Mouse (Mus musculus): Measurements from ENCODE around the gene Fbf1. TPM values are rescaled to one million over a fixed set of nuclear protein-coding genes. Genes with fewer than 3 reads are reported as not detected.

Gene Fbf1
- polyA plus RNA-seq, 1 experiment from 2014 or later, result 3.7 TPM

- no peak overlapping the region for H3K27ac ChIP-seq (ENCODE audit: low read depth, low read length)
- 54% methylated on average over 9 of the region's 9 CpGs for WGBS
Observed at GRCm38 (mm10) chr11:116163002-116163401, 5.0 kb downstream of the Fbf1 start.

GRCm38 (mm10) chr11:116162146-116162545 is 5.8 kb downstream of the Fbf1 start:
- no peak for TF ChIP-seq CTCF (IDR thresholded peaks at IDR 0.05; ENCODE audit: low read depth)
- Histone ChIP-seq H3K36me3 (ENCODE audit: control insufficient read depth, insufficient read depth) (peaks cover 19% of the 10 kb centered on the region; the same call in 1 of the 2 replicates), H3K9ac (ENCODE audit: low read depth, low read length) (no peak overlapping the region), H3K4me3 (ENCODE audit: low read depth, low read length) (no peak overlapping the region), H3K4me2 (replicated peaks; ENCODE audit: low read depth) (no peak overlapping the region), H3K27ac (ENCODE audit: low read depth, low read length) (no peak overlapping the region), H3K9me3 (ENCODE audit: control insufficient read depth) (no peaks in the 10 kb centered on the region), H3K27me3 (replicated peaks; ENCODE audit: control insufficient read depth, insufficient read depth, low read length) (no peaks in the 10 kb centered on the region), H3K4me1 (replicated peaks; ENCODE audit: control insufficient read depth, insufficient read depth, low read length) (0 out of 2 replicates have a peak, but pooled peaks cover 2% of the 10 kb centered on the region)
- WGBS, result 61% methylated on average over 10 of the region's 10 CpGs
- ATAC-seq, result no peak

More at GRCm38 (mm10) chr11:116163002-116163401, 5.0 kb downstream of the Fbf1 start:
- no peak for TF ChIP-seq CTCF (IDR thresholded peaks at IDR 0.05; ENCODE audit: low read depth)
- no peaks in the 10 kb centered on the region for H3K9me3 ChIP-seq (ENCODE audit: control insufficient read depth)
- peaks cover 2% of the 10 kb centered on the region; the same call in 1 of the 2 replicates for H3K4me1 ChIP-seq (replicated peaks; ENCODE audit: control insufficient read depth, insufficient read depth, low read length)
- no peaks in the 10 kb centered on the region for H3K27me3 ChIP-seq (replicated peaks; ENCODE audit: control insufficient read depth, insufficient read depth, low read length)
- peaks cover 13% of the 10 kb centered on the region; the same call in 1 of the 2 replicates for H3K36me3 ChIP-seq (ENCODE audit: control insufficient read depth, insufficient read depth)
- no peak for ATAC-seq
- H3K4me2 ChIP-seq (replicated peaks; ENCODE audit: low read depth), result no peak overlapping the region
- no peak overlapping the region for H3K4me3 ChIP-seq (ENCODE audit: low read depth, low read length)
- no peak overlapping the region for H3K9ac ChIP-seq (ENCODE audit: low read depth, low read length)

- peaks cover 23% of the 10 kb centered on the region; the same call in 1 of the 2 replicates for H3K36me3 ChIP-seq (ENCODE audit: control insufficient read depth, insufficient read depth)
- no peak for TF ChIP-seq CTCF (IDR thresholded peaks at IDR 0.05; ENCODE audit: low read depth)
- no peaks in the 10 kb centered on the region for H3K27me3 ChIP-seq (replicated peaks; ENCODE audit: control insufficient read depth, insufficient read depth, low read length)
- no peak overlapping the region for H3K27ac ChIP-seq (ENCODE audit: low read depth, low read length)
- H3K9me3 ChIP-seq (ENCODE audit: control insufficient read depth), result no peaks in the 10 kb centered on the region
- H3K9ac ChIP-seq (ENCODE audit: low read depth, low read length), result no peak overlapping the region
- ATAC-seq, result no peak
- no peak overlapping the region for H3K4me3 ChIP-seq (ENCODE audit: low read depth, low read length)
- no peak overlapping the region for H3K4me2 ChIP-seq (replicated peaks; ENCODE audit: low read depth)
- WGBS, result 47% methylated on average over 12 of the region's 12 CpGs
- no peaks in the 10 kb centered on the region for H3K4me1 ChIP-seq (replicated peaks; ENCODE audit: control insufficient read depth, insufficient read depth, low read length)
Observed at GRCm38 (mm10) chr11:116161312-116161711, 6.7 kb downstream of the Fbf1 start.

GRCm38 (mm10) chr11:116150960-116151359 is 17.0 kb downstream of the Fbf1 start:
- H3K4me1 ChIP-seq (replicated peaks; ENCODE audit: control insufficient read depth, insufficient read depth, low read length), result no peaks in the 10 kb centered on the region
- no peak overlapping the region for H3K4me3 ChIP-seq (ENCODE audit: low read depth, low read length)
- ATAC-seq, result no peak
- no peak overlapping the region for H3K9ac ChIP-seq (ENCODE audit: low read depth, low read length)
- no peak for TF ChIP-seq CTCF (IDR thresholded peaks at IDR 0.05; ENCODE audit: low read depth)
- H3K27me3 ChIP-seq (replicated peaks; ENCODE audit: control insufficient read depth, insufficient read depth, low read length), result no peaks in the 10 kb centered on the region
- 89% methylated on average over 2 of the region's 2 CpGs for WGBS
- peaks cover 86% of the 10 kb centered on the region for H3K36me3 ChIP-seq (ENCODE audit: control insufficient read depth, insufficient read depth)
- no peak overlapping the region for H3K4me2 ChIP-seq (replicated peaks; ENCODE audit: low read depth)
- no peak overlapping the region for H3K27ac ChIP-seq (ENCODE audit: low read depth, low read length)
- H3K9me3 ChIP-seq (ENCODE audit: control insufficient read depth), result no peaks in the 10 kb centered on the region

- Histone ChIP-seq H3K9me3 (ENCODE audit: control insufficient read depth) (no peaks in the 10 kb centered on the region), H3K36me3 (ENCODE audit: control insufficient read depth, insufficient read depth) (peaks cover 87% of the 10 kb centered on the region), H3K27ac (ENCODE audit: low read depth, low read length) (no peak overlapping the region), H3K9ac (ENCODE audit: low read depth, low read length) (no peak overlapping the region), H3K4me1 (replicated peaks; ENCODE audit: control insufficient read depth, insufficient read depth, low read length) (no peaks in the 10 kb centered on the region), H3K4me3 (ENCODE audit: low read depth, low read length) (no peak overlapping the region), H3K4me2 (replicated peaks; ENCODE audit: low read depth) (no peak overlapping the region), H3K27me3 (replicated peaks; ENCODE audit: control insufficient read depth, insufficient read depth, low read length) (no peaks in the 10 kb centered on the region)
- WGBS, result 86% methylated on average over 6 of the region's 6 CpGs
- no peak for ATAC-seq
- no peak for TF ChIP-seq CTCF (IDR thresholded peaks at IDR 0.05; ENCODE audit: low read depth)
Observed at GRCm38 (mm10) chr11:116149341-116149740, 18.6 kb downstream of the Fbf1 start.

GRCm38 (mm10) chr11:116148761-116149221 is 19.2 kb downstream of the Fbf1 start:
- Histone ChIP-seq H3K4me1 (replicated peaks; ENCODE audit: control insufficient read depth, insufficient read depth, low read length) (no peaks in the 10 kb centered on the region), H3K4me2 (replicated peaks; ENCODE audit: low read depth) (no peak overlapping the region), H3K4me3 (ENCODE audit: low read depth, low read length) (no peak overlapping the region), H3K9ac (ENCODE audit: low read depth, low read length) (no peak overlapping the region), H3K27ac (ENCODE audit: low read depth, low read length) (no peak overlapping the region), H3K9me3 (ENCODE audit: control insufficient read depth) (no peaks in the 10 kb centered on the region), H3K36me3 (ENCODE audit: control insufficient read depth, insufficient read depth) (peaks cover 90% of the 10 kb centered on the region), H3K27me3 (replicated peaks; ENCODE audit: control insufficient read depth, insufficient read depth, low read length) (no peaks in the 10 kb centered on the region)
- no peak for ATAC-seq
- no peak for TF ChIP-seq CTCF (IDR thresholded peaks at IDR 0.05; ENCODE audit: low read depth)
- WGBS, result 67% methylated on average over 20 of the region's 20 CpGs
